Mouse (Mus musculus): ENCODE measurements around the gene Mpp6. TPM values are rescaled to one million over a fixed set of nuclear protein-coding genes. Genes with fewer than 3 reads are reported as not detected.

Gene Mpp6
- polyA plus RNA-seq, 1 experiment from 2014 or later = 61.6 TPM

GRCm38 (mm10) chr6:50223606-50224005 is 113.6 kb downstream of the Mpp6 start:
- Histone ChIP-seq H3K27ac (peak overlapping the region; percentile 91), H3K79me2 (ENCODE audit: inconsistent target) (no peaks in the 10 kb centered on the region), H3K4me3 (ENCODE audit: inconsistent target) (no peak overlapping the region), H3K36me3 (ENCODE audit: inconsistent target) (no peaks in the 10 kb centered on the region)
- WGBS (ENCODE audit: missing documents) = 88% methylated on average over 4 of the region's 4 CpGs

DNA sequence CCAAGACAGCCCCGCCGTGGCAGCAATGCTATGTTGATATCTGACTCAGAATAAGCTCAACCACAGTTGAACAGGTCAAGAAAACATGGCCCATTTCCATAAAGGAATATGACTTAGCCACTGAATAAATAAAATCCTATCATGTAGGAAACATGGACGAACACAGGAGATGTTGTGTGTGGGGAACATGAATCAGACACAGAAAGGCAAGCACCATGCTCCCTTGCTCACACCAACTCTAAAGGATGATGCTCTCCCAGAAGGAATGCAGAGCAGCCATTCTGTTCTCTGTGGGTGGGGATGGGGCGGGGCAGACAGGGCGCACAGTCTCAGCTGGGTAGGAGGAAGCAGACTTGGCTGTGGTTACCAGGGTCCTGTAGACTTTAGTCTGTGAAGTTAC is 115.2 kb downstream of the Mpp6 start:
- Histone ChIP-seq H3K36me3 (ENCODE audit: inconsistent target) (no peaks in the 10 kb centered on the region), H3K27ac (no peak overlapping the region), H3K79me2 (ENCODE audit: inconsistent target) (no peaks in the 10 kb centered on the region), H3K4me3 (ENCODE audit: inconsistent target) (no peak overlapping the region)
- 93% methylated on average over 3 of the region's 5 CpGs for WGBS (ENCODE audit: missing documents)

DNA sequence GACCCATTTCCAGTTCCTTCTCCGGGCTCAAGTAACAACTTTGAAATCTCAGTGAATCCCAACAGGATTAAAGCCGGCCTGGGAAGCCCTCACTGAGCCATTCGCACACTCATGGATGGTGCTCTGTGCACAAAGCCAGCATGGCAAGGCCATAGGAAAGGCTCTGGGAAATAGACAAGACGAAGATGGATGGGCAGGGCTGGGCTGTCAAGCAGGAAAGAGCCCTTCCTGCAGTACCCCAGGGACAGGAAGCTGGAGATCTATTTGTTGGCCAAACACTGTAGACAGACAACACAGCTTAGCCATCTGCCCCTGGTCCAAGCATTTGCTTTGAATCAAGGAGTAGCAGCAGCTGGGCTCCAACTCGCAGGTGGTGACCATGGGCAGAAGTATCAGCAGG is 118.1 kb downstream of the Mpp6 start:
- Histone ChIP-seq H3K79me2 (ENCODE audit: inconsistent target) (no peaks in the 10 kb centered on the region), H3K36me3 (ENCODE audit: inconsistent target) (no peaks in the 10 kb centered on the region)
- 81% methylated on average over 5 of the region's 5 CpGs for WGBS (ENCODE audit: missing documents)

DNA sequence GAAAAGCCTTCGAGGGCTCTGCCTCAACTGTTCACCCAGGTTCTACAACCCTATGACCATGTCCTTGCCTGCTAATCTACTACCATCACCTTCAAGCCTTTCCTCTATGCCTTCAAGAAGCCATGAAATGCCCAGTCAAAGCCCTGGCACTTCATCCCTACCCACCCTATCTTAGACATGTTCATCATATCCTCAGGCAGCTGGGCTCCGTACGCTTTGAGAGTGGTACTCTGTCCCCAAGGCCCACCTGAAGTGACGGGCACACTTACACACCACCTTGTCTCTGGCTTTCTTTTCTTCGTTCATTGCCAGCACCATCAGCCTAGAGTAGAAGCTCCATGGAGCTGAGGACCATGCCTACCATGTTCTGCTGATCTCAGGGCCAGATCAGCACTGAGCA is 121.2 kb downstream of the Mpp6 start:
- 89% methylated on average over 5 of the region's 5 CpGs for WGBS (ENCODE audit: missing documents)
- H3K79me2 ChIP-seq (ENCODE audit: inconsistent target) = no peaks in the 10 kb centered on the region
- no peak overlapping the region for H3K27ac ChIP-seq
- H3K36me3 ChIP-seq (ENCODE audit: inconsistent target) = no peaks in the 10 kb centered on the region
- H3K4me3 ChIP-seq (ENCODE audit: inconsistent target) = no peak overlapping the region

More for the DNA sequence above, 118.1 kb downstream of the Mpp6 start:
- Histone ChIP-seq H3K27ac (no peak overlapping the region), H3K4me3 (ENCODE audit: inconsistent target) (no peak overlapping the region)

DNA sequence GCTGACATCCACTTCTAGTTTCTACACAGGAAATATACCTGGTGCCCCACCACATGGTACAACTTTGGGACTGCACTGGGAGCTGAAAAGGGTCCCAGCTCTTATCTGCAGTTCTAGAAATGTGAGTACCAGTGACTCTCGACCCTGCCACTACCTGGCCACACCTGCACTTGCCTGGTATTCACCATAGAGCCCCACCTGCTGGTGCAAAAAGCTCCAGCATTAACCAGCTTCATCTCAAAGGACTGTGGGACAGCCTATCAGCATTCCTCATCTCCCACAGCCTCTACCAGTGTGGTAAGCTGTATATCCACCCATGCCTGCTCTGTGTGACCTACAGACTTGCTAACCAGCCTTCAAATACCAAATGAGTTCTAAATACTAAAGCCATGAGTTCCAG is 122.9 kb downstream of the Mpp6 start:
- Histone ChIP-seq H3K36me3 (ENCODE audit: inconsistent target) (no peaks in the 10 kb centered on the region), H3K79me2 (ENCODE audit: inconsistent target) (no peaks in the 10 kb centered on the region), H3K27ac (no peak overlapping the region), H3K4me3 (ENCODE audit: inconsistent target) (no peak overlapping the region)
- WGBS (ENCODE audit: missing documents) = 75% methylated on average over 1 of the region's 1 CpGs

DNA sequence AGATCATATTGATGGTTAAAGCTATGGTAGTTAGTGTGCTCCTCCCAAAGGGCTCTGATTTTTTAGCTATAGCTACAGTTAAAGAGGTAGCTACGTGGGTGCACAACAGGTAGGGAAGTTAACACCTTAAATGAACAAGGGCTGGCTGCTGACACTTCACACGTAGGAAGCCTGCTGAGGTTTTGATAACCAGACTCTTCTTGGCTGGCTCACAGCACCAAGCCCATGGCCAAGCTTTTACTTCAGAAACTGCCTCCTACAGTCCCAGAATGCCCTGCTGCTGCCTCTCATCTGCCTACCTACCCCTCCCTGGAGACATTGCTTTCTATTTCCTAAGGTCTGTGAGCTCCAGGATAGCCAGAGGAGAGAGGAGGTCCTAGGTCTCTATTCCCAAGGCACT is 127.9 kb downstream of the Mpp6 start:
- Histone ChIP-seq H3K79me2 (ENCODE audit: inconsistent target) (no peaks in the 10 kb centered on the region), H3K4me3 (ENCODE audit: inconsistent target) (no peak overlapping the region), H3K36me3 (ENCODE audit: inconsistent target) (no peaks in the 10 kb centered on the region), H3K27ac (no peak overlapping the region)
- WGBS (ENCODE audit: missing documents) = 83% methylated on average over 2 of the region's 2 CpGs

DNA sequence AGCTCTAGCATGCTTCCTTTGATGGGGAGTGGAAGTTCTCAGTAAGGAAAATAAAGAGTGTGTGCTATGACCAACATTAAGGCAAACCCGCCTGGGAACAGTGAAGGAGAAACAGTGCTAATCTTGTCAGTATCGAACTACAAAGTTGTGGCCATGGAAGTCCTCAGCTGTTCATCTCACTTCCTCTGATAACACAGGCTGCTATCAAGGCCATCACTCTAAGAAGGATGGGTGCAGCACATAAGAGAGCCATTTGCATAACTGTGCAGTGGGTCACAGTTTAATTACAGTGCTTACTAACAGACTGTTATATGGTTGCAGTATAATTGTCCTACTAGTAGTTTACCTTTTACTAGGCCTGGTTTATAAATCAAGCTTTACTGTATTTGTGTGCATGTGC is 129.9 kb downstream of the Mpp6 start:
- Histone ChIP-seq H3K36me3 (ENCODE audit: inconsistent target) (no peaks in the 10 kb centered on the region), H3K27ac (no peak overlapping the region), H3K4me3 (ENCODE audit: inconsistent target) (no peak overlapping the region), H3K79me2 (ENCODE audit: inconsistent target) (no peaks in the 10 kb centered on the region)
- WGBS (ENCODE audit: missing documents) = 89% methylated on average over 2 of the region's 2 CpGs

- 93% methylated on average over 5 of the region's 5 CpGs for WGBS (ENCODE audit: missing documents)
Observed at GRCm38 (mm10) chr6:50240437-50240836, 130.4 kb downstream of the Mpp6 start.

GRCm38 (mm10) chr6:50244126-50244525 is 134.1 kb downstream of the Mpp6 start:
- Histone ChIP-seq H3K79me2 (ENCODE audit: inconsistent target) (no peaks in the 10 kb centered on the region), H3K4me3 (ENCODE audit: inconsistent target) (no peak overlapping the region), H3K36me3 (ENCODE audit: inconsistent target) (no peaks in the 10 kb centered on the region), H3K27ac (no peak overlapping the region)
- 94% methylated on average over 4 of the region's 4 CpGs for WGBS (ENCODE audit: missing documents)

More at GRCm38 (mm10) chr6:50240437-50240836, 130.4 kb downstream of the Mpp6 start:
- H3K4me3 ChIP-seq (ENCODE audit: inconsistent target) = no peak overlapping the region
- H3K27ac ChIP-seq = no peak overlapping the region
- no peaks in the 10 kb centered on the region for H3K79me2 ChIP-seq (ENCODE audit: inconsistent target)
- H3K36me3 ChIP-seq (ENCODE audit: inconsistent target) = no peaks in the 10 kb centered on the region

DNA sequence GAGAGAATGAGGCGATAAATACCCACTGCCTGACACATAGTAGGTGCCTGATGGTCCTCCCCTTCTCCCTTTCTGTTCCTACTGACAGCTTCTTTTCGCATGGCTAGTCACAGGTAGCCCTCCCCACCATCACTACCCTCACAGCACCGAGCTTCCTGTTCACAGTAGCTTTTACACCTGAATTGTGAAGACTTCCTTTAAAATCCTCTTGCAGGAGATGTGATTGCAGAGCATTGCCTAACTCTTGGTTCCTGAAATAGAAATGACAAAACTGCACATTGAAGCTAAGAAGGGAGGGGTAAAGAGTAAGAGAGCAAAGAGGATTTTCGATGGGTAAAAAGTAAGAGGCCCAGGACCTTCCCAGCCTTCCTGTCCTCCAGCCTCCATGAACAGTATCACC is 134.9 kb downstream of the Mpp6 start:
- 27% methylated on average over 3 of the region's 4 CpGs for WGBS (ENCODE audit: missing documents)
- H3K4me3 ChIP-seq (ENCODE audit: inconsistent target) = no peak overlapping the region
- no peaks in the 10 kb centered on the region for H3K79me2 ChIP-seq (ENCODE audit: inconsistent target)
- H3K36me3 ChIP-seq (ENCODE audit: inconsistent target) = no peaks in the 10 kb centered on the region
- 0 out of 2 replicates have a peak overlapping the region, but pooled peaks have one; percentile 2 for H3K27ac ChIP-seq

DNA sequence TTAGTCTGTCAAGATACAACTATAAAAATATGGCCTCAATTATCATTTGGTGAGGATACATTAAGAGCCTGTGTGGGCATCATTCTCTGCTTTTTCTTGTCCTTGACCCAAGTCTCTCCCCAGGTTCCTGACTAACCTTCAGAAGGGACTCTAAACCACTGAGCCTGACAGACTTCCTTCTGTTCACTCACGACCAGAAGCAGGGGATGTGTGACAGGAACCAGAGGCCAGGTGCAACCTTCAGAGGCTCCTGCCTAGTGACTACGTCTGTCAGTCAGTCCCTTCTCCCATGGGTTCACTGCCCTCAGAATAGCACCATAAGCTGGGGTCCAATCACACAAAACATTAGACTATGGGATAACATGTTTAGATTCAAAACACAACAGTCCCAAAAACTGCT is 137.3 kb downstream of the Mpp6 start:
- no peaks in the 10 kb centered on the region for H3K36me3 ChIP-seq (ENCODE audit: inconsistent target)
- 34% methylated on average over 2 of the region's 2 CpGs for WGBS (ENCODE audit: missing documents)
- no peaks in the 10 kb centered on the region for H3K79me2 ChIP-seq (ENCODE audit: inconsistent target)
- H3K27ac ChIP-seq = no peak overlapping the region
- no peak overlapping the region for H3K4me3 ChIP-seq (ENCODE audit: inconsistent target)

GRCm38 (mm10) chr6:50247791-50248190 is 137.8 kb downstream of the Mpp6 start:
- 94% methylated on average over 4 of the region's 4 CpGs for WGBS (ENCODE audit: missing documents)
- H3K36me3 ChIP-seq (ENCODE audit: inconsistent target) = no peaks in the 10 kb centered on the region

More at GRCm38 (mm10) chr6:50247791-50248190, 137.8 kb downstream of the Mpp6 start:
- Histone ChIP-seq H3K79me2 (ENCODE audit: inconsistent target) (no peaks in the 10 kb centered on the region), H3K4me3 (ENCODE audit: inconsistent target) (no peak overlapping the region), H3K27ac (no peak overlapping the region)

Other genes with a start within 250 kb of the Mpp6 start
- 3.0 to 13.4 TPM (median 4.4 TPM) in 3 replicates for gene Gsdme, start 153.6 kb downstream of the Mpp6 start, polyA plus RNA-seq (2018)